Mouse (Mus musculus) hindbrain, embryonic 11.5 days (tissue): ENCODE data around the gene Cars2. TPM values are rescaled to one million over a fixed set of nuclear protein-coding genes. Genes with fewer than 3 reads are reported as not detected.

Source experiments
- ATAC-seq: fragments of 200-750 bp; cut with Nextera tagmentation; 2 replicates; pipeline ENCODE4 v1.8.0; 2017; ENCODE audit warnings: mild to moderate bottlenecking, moderate TSS enrichment, moderate library complexity; ENCODE audit not compliant: low FRiP score
- DNase-seq: peaks from one replicate; pipeline ENCODE4 v3.0.0-alpha.2; 2015; ENCODE audit warnings: low spot score
- H3K27ac ChIP-seq: fragments of 300-500 bp; sonication (generic); 2 replicates; pipeline ENCODE4 v1.5.1; 2014; ENCODE audit warnings: mild to moderate bottlenecking, low read depth, low read length
- H3K27me3 ChIP-seq: fragments of 300-500 bp; sonication (generic); 2 replicates; pipeline ENCODE4 v1.6.1; 2014; ENCODE audit warnings: mild to moderate bottlenecking, low read length, moderate library complexity, mixed read lengths; ENCODE audit not compliant: control insufficient read depth, insufficient read depth
- H3K36me3 ChIP-seq: fragments of 300-500 bp; sonication (generic); 2 replicates; pipeline ENCODE4 v1.6.1; 2014; ENCODE audit warnings: mild to moderate bottlenecking, low read length, moderate library complexity, mixed read lengths; ENCODE audit not compliant: control insufficient read depth, insufficient read depth
- H3K4me1 ChIP-seq: fragments of 300-500 bp; sonication (generic); replicated peaks from 2 replicates; pipeline ENCODE4 v1.6.1; 2014; ENCODE audit warnings: low read length, mixed read lengths; ENCODE audit not compliant: control insufficient read depth, insufficient read depth
- H3K4me2 ChIP-seq: fragments of 300-500 bp; sonication (generic); replicated peaks from 2 replicates; pipeline ENCODE4 v1.6.1; 2014; ENCODE audit warnings: mild to moderate bottlenecking, low read depth, low read length
- H3K4me3 ChIP-seq: fragments of 300-500 bp; sonication (generic); 2 replicates; pipeline ENCODE4 v1.5.1; 2014; ENCODE audit warnings: low read depth, low read length
- H3K9ac ChIP-seq: fragments of 300-500 bp; sonication (generic); 2 replicates; pipeline ENCODE4 v1.6.1; 2014; ENCODE audit warnings: low read depth, low read length
- H3K9me3 ChIP-seq: fragments of 300-500 bp; sonication (generic); 2 replicates; pipeline ENCODE4 v1.6.1; 2016; ENCODE audit warnings: low read length; ENCODE audit not compliant: control insufficient read depth
- WGBS: fragments of 180-500 bp; shearing (Covaris S2); extraction: QIAGEN DNeasy Blood & Tissue Kit; methylation state at CpG from one replicate; pipeline ENCODE4 v1.1.7; 2014; 5-methylcytosine and 5-hydroxymethylcytosine counted together
- polyA plus RNA-seq: library from polyadenylated mRNA; unstranded; fragments of >200 nt; fragmentation: Nextera tagmentation; extraction: Ambion mirVana; gene quantifications from 2 replicates; pipeline ENCODE4 v1.2.1, GENCODE M21; 2014

Gene Cars2
- polyA plus RNA-seq, 1 experiment from 2014 or later, result 19.5 TPM

DNA sequence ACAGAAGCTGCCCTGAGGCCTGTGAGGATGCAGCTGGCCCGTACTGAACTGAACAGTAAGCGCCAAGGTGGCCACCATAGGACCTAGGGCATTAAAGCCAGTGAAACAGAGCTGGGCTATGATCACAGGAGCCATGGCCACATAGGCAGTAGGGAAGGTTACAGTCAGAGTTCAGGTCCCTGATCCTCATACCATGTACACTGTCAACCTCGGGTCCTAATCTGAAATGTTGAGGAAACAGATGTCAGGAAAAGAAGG, 85.9 kb downstream of the Cars2 start:
- no peaks in the 10 kb centered on the region for H3K9me3 ChIP-seq
- no peak overlapping the region for H3K9ac ChIP-seq
- no peaks in the 10 kb centered on the region for H3K27me3 ChIP-seq
- no peak for ATAC-seq
- no peaks in the 10 kb centered on the region for H3K36me3 ChIP-seq
- H3K4me3 ChIP-seq, result no peak overlapping the region
- 83% methylated on average over 3 of the region's 3 CpGs for WGBS
- no peak overlapping the region for H3K27ac ChIP-seq
- no peak for DNase-seq
- H3K4me2 ChIP-seq, result no peak overlapping the region
- no peaks in the 10 kb centered on the region for H3K4me1 ChIP-seq

Other genes with a start within 250 kb of the Cars2 start
- 26.2 and 29.9 TPM in 2 replicates for gene Col4a2, start 238.0 kb downstream of the Cars2 start, polyA plus RNA-seq
- gene Col4a1, start 238.0 kb downstream of the Cars2 start, polyA plus RNA-seq, result 91.8 and 94.2 TPM in 2 replicates
- gene Rab20, start 72.1 kb downstream of the Cars2 start, polyA plus RNA-seq, result 0.83 and 1.3 TPM in 2 replicates
- 105 and 108 TPM in 2 replicates for gene Naxd, start 53.3 kb downstream of the Cars2 start, polyA plus RNA-seq
- gene Ing1, start 4.8 kb upstream of the Cars2 start, polyA plus RNA-seq, result 41.6 and 45.7 TPM in 2 replicates
- gene Ankrd10, start 85.0 kb upstream of the Cars2 start, polyA plus RNA-seq, result 90.2 and 104 TPM in 2 replicates
- gene 1700016D06Rik, start 150.3 kb upstream of the Cars2 start, polyA plus RNA-seq, result not detected in 2 replicates
- gene Arhgef7, start 176.9 kb upstream of the Cars2 start, polyA plus RNA-seq, result 54.3 and 57.0 TPM in 2 replicates